Mouse (Mus musculus) frontal cortex, postnatal 25 days (tissue): ENCODE measurements around the gene Sh3glb2.

Experiments
- DNase-seq, 2 experiments: peaks; one replicate each; pipeline ENCODE4 v3.0.0; 2022; ENCODE audit warnings: low spot score in 2 of 2

Gene Sh3glb2

DNA sequence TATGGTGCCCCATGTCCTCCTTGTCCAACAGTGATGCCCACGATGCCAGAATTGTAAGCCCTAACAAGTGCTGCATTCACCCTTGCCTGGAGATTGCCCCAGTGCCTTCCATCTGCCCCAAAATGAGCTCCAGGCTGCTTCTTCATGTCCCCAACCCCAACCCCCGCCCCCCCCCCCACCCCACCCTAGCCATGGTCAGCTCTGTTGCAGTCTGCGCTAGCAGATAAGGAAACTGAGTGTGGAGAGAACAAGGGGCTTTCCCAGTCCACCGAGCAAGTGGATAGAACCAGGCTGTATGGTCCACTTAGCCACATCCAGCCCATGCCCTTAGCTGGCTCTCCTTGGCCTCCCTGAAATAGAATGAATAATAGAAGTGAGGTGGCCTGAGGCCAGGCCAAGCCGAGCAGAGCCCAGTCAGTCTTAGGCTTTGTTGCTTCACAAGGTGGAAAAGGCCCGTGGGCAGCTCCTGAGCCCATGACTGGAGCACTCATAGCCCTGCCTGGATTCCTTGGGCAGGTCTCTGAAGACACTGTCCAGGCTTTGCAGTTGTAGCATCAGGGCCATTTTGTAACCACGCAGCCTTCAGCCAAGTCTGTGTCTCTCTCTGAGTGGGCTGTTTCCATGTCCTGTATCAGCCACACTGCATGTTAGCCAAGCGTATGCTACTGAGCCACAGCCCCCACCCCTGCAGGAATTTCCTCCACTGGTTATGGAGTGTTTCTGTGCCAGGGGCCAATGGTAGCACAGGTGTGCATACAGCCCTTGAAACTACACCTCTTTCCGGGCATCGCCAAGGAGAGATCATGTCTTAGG is 21.6 kb upstream of the Sh3glb2 start:
- DNase-seq, result no peak

DNA sequence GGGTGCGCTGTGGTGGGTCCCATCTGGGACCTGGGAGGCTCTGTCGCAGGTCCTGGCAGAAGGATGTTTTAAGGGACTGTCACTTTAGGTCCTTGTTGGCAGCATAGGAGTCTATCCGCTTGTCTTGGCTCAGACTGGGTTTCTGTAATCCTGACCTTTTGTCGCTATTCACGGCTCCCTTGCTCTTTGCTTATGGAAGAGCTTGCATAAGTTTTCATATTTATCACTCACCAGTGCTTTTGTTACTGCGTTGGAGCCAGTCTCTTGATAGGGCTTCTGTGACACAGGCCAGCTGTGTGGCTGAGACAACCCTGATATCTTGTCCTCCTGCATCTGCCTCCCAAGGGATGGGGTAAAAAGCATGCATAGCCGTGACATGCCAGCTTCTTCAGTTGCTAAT is 20.2 kb upstream of the Sh3glb2 start:
- no peak for DNase-seq

DNA sequence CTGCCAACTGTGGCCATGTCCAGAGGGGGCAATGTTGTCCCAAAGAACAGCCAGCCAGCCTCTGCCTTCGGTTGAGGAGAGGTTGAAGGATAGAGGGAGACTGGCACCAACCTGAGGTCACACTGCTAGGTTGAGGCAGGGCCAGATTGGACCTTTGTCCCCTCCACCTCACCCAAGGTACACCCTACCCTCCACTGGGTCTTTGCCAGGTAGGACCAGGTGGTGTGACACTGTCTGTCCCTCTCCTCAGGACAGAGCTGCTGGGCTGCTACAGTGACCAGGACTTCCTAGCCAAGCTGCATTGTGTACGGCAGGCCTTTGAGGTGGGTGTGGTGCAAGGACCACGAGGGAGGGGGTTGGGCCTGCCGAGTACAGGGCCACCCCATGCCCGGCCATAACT is 18.6 kb upstream of the Sh3glb2 start:
- no peak for DNase-seq

DNA sequence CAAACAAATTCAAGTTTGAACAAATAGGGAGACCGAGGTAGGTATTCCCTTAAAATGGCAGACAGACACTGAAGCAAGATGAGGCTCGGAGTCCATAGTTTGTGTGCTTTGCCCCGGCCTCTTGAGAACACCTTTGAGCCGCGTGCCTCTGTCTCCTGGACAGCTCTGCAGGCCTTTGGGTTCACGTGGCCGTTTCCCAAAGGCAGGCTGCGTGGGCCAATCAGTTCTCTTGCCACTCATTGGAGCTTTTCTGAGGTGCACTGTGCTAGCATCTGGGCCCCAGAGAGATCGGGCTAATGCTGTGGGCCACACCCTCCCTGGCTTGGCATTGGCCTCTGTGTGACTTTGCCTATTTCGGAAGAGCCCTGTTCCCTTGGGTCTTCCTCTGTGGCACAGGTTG is 16.8 kb upstream of the Sh3glb2 start:
- DNase-seq, result no peak

DNA sequence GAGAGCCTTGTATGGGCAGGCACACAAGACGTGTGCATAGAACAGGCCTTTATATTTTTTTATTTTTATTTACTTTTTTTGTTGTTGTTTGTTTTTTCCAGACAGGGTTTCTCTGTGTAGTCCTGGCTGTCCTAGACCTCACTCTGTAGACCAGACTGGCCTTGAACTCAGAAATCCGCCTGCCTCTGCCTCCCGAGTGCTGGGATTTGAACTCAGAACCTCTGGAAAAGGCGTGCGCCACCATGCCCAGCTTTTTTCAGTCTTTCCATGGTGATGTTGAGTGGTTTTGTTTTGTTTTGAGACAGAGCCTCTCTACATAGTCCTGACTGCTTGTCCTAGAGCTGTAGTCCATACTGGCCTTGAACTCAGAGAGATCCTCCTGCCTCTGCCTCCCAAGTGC is 13.6 kb upstream of the Sh3glb2 start:
- DNase-seq, result no peak

DNA sequence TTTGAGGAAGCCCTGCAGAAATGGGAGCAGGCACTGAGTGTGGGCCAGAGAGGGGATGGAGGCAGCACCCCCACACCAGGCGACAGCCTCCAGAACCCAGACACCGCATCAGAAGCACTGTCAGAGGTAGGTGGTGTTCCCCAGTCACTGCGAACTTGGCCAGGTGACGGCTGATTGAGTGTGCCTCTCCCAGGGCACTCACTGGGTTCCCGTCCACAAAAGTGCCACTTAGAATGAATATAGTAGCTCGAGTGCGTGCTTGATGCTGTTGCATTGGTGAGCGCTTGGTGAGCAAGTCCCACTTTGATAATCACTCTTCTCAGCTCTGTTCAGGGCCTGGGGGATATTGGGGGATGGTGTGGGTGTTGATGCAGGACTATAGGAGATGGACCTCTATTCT is 12.4 kb upstream of the Sh3glb2 start:
- DNase-seq, result no peak

DNA sequence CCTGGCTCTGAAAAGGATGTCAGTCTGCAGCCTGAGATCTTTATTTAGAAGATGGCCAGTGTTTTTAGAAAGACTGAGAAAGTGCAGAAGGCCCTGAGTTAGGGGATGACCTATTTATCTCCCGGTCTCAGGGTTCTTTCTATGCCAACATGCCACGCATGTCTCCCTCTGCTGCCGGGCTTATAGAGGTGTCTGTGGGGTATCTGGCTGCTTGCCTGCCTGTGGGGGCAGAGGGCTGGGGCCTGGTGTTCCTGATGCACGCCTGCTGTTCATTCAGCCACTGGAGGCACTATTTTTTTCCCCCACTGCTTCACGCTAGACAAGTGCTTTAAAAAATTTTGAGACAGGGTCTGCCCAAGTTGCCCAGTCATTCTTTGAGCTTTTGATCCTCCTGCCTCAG is 7.1 kb upstream of the Sh3glb2 start:
- no peak for DNase-seq

DNA sequence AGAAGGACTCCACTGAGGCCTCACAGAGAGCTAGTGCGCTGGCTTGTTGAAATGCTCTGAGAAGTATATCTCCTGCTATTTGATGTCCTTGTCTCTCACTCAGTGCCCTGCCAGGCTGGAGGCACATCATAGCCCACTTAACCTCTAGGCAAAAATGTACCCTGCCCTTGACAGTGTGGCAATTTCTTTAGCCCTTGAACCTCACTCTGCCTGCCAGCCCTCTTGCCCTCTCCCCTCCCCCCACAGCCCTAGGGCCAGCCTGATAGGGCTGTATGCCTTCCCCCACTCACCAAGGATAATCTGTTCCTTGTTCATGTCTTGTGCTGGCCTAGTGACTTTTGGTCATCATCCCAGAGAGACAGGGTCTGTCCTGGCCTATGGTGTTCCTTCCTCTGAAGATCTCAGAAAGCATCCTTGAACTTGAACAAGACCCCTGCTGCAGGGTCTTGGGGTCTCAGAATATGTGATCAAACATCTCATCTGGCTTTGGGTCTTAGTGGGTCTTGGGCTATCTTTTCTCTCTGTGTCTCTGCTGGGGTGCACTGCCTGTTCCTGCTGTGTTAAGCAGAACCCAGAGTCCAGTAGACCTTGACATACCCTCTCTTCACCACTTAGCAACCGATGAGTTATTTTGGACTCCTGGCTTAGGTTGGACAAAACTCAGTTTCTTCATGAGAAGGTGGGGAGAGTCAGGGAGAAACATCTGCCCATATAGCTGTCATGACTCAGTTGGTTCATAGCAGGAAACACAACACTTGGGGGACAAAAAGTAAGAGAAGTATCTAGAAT is 6.3 kb upstream of the Sh3glb2 start:
- DNase-seq, result no peak

DNA sequence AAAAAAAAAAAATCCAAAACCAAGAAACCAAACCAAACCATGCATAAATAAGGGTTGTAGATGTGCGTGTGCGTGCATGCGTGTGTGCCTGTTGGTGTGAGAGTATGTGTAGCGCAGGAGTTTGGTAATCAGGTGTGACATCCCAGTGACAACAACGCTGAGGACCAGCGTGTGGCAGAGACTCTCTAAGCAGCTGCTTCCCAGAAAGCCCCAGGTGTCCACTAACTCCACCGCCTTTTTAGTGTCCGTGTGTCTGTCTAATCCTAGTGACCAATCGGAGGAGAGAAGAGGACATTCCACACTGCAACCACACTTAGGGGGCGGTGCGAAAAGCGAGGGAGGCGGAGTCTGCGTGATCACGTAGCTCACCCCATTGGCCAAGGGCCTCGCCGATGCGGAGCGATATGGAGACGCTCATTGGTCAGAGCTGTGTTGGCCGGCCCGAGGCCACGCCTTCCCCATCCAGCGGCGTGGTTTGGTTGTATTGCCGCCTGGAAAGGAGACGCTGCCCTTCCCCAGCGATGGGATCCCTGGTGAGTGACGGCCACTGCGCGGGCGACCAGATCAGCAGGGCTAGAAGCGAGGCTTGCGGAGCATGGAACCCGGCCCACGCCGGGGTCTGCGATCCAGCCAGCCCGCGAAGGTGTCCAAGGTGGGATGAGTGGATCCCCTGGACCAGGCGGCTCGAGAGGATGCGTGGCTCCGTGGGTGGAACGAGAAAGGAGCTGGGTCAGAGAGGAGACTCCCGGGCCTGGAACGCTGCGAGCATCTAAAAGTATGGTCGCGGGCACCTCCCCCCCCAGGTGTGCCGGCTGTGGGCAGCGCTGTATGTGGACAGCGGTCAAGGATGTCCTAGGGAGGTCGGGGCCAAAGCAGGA is 4.9 kb upstream of the Sh3glb2 start, which contains the start of gene Miga2:
Gene Miga2, plus strand, starts transcription at position 461 of the 878 bp plus-strand sequence.
- DNase-seq, result peak; percentile 91 to 97

DNA sequence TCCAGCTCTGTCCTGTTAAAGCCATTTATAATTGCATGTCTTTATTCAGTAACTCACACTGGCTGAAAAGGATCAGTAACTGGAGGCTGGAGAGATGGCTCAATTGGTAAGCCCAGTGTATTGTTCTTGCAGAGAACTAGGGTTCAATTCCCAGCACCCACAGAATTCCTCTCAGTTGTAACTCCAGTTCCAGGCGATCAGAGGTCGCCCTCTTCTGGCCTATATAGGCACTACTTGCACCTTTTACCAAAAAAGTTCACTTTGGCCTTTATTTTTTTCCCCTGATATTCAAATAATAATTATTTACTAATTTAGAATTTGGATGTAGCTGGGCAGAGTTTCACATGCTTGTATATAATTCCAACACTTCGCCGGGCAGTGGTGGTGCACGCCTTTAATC is 3.7 kb upstream of the Sh3glb2 start:
- no peak for DNase-seq

DNA sequence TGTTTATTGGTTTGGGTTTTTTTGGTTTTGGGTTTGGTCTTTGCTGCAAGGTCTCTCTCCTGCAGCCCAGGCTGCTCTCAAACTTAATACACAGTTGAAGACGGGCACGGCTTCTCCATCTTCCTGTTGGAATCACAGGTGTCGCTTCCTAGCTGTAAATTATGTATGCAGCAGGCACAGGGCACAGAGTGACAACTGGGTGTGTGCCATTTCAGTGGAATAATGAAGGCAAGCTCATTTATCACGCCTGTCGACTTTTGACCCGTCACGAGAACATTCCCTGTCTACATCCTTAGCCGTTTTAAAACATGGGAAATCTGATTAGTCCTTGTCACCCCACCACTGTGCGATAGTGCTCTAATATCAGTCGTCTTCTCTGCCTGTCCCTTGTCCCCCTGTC is 1.5 kb upstream of the Sh3glb2 start:
- DNase-seq, result no peak

DNA sequence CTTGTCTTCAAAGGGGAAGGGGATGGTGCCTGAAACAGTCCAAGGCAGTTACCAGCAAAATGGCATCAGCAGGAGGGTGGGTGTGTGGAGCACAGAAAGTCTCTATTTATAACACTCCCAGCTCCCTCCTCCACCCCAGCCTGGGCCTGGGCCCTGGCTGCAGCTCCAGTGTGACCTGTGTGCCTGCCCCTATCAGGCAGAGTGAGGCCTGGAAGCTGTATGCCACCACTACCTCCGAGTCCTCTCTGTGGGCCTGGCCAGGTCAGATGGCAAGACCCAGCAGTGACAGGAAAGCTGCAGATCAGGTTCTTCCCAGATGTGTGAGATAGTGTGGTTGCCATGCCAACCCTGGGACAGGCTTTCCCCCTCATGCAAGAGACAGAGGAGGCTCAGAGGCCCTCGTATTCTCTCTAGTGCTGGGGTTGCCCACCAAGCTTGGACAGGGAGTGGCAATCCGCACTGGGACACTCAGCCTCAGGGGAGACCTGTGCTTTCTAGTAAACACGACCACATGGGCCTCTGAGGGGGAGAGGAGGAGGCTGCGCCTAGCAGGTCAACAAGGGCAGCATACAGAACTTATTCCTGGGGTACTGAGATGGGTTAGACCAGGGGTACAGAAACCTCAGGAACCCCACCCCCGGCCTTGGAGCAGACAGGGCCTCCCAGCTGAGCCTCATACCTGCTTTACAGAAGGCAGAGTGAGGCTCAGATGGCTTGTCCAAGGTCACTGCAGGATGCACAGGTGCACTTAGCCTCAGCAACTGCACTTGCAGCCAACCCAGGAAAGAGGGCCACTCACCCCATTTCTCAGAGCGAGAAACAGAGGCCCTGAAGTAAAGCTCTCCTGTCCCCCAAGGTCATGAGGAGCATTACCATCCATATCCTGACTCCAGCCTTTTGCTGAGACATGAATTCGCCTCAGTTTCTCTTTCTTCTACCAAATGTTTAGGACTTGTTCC is 1.3 kb downstream of the Sh3glb2 start:
- no peak for DNase-seq

DNA sequence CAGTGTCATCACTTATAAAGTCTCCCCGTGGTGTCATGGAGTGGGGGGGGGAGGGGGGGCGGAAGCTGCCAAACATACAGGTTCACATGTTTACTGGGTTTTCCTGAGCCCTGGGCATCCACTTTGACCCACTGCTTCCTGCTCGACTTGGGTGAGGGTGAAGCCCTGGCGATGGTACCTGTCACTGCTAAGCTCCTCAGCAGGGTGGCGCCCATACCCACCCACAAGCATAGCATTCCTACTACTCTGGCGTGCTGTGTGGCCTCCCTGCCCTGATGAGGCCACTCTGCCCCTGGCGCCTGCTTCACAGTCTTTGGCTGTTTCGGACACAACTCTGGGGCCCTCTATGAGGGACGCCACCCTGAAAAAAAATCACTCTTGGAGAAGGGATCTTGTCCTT is 2.2 kb downstream of the Sh3glb2 start:
- no peak for DNase-seq

DNA sequence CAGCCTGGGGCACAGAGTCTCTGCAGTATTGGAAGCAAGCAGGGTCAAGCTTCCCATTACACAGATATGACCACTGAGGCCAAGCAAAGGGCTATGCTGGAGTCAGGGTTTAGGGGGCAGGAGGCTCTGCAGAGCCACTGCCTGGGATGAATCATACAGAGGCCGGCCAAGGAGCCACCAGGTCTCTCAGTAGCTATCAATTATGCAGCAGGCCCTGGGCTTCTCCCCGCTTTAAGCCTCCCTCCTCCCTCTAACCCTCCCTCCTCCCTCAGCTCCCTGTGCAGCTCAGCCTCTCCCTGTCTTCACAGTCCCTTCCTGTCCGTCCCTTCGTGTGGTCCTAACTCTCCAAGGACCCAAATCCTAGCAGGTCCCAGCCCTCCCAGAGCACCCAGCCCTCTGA is 2.9 kb downstream of the Sh3glb2 start:
- no peak for DNase-seq

DNA sequence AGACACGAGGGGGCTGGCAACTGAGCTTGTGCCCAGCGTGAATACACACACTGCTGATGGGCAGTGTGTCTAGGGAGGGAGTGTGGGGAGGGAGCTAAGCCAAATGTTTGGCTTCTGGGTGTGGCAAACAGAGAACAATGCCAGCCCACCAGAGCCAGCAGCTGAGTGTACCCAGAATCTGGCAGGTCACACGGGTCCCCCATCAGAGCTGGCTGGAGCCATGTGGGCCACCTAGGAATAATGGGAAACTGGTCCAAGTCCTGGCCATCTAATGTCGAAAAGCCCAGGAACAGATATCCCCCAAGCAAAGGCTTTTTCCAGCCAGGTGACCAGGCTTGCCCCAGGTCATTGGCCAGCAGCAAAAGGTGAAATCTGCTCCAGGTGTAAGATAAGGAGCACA is 3.3 kb downstream of the Sh3glb2 start:
- DNase-seq, result no peak

DNA sequence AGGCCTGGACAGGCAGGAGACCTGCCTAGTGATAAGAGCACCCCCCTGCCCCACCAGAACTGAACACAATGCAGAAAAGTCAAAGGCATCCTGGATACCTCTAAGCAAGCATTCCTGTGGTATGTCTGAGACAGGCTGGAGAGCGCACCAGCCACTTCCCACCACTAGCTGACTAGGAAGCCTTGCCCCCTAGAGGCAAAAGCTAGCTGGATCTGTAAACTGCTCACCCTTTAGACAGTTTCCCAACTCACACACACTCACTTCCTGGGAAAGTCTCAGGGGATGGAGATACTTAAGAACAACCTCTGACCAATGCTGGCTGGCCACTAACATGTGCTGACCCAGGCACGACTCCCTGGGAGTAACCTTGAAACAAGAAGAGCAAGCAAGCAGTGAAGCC is 8.0 kb downstream of the Sh3glb2 start:
- DNase-seq, result no peak

DNA sequence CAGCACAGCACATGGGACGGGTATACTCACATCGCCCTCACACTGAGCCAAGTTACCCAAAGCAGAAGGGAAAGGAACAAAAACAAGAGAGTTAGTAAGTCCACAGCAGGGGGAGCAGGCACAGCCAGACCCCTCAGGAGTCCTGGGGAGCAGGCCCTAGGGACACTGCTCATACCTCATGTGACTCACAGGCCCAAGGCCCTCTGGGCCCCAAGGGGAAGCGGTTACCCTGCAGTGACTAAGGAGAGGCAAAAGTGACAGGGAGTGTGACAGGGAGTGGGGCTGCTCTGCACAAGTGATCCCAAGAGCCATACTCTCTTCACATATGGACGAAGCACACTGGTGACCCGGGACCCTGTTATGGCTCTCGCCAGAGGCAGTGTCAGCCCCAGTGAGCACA is 9.9 kb downstream of the Sh3glb2 start:
- no peak for DNase-seq

DNA sequence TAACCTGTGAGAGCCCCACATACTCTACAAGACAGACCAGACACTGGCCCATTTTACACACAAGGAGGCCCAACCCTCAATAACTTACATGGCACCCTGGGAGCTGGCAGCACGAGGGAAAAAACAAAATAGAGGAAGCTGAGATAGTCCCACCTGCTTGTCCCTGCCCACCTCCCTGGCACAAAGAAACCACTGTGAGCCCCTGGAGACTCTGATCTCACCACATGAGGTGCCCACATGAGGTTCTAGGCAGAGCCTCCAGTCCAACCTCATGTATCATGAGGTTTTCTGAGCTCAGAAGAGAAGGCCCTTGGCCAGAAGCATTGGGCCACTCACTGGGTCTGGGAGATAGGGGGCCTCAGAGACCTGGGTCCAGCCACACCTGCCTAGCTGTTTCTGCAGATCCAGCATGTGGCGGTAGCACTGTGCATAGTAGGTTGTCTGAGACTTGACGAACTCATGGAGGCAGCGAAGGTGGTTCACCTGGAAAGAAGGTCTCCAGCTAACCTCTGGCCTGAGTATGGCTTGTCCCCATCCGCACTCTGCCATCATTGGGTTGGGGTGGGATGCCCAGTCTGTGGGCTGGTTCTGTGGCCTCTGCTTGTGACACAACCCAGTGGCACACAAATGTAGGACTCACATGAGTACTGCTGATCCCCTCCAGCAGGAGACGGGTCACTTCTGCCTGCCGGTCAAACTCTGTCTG is 13.0 kb downstream of the Sh3glb2 start:
- DNase-seq, result no peak

DNA sequence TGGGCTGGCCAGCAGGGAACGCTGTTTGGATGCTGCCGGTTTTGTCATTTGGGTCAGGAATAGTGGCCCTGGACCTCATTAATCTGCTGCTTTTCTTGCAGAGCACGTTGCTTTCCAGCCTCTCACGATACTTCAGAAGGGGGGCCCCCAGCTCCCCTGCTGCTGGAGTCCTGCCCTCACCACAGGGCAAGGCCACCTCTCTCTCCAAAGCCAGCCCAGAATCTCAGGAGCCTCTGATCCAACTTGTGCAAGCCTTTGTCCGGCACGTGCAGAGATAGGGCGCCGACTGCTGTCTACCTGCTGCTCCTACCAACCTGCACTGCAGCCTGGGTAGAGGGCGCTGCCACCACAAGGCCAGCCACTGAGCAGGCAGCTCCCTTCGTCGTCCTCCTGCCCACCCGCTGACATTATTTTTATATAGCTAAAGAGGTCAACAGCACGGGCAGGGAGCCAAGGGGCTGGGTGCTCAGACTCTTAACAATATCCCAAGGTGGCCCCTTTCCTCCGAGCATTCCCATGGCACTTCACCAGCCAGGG is 15.5 kb downstream of the Sh3glb2 start:
- DNase-seq, result no peak

DNA sequence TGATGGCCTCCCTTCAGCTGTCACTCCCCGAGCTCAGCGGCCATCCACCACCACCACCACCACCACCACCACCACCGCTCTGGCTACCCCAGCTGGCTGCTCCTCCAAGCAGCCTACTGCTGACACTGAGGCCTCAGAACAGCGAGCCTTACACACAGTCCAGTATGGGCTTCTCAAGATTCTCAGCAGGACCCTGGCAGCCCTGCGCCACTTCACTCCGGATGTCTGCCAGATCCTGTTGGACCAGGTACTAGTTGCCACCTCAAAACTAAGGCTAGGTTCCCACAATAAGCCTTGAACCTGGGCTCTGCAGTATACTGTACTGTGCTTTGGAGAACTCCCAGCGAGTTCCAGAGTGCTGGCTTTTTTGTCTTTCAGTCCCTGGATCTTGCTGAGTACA is 16.6 kb downstream of the Sh3glb2 start:
- no peak for DNase-seq
